Mouse (Mus musculus) granulocyte monocyte progenitor cell, adult 5-6 weeks (primary cell): Measurements from ENCODE around the gene Angptl6. TPM values are rescaled to one million over a fixed set of nuclear protein-coding genes. Genes with fewer than 3 reads are reported as not detected.
"Not testable (repeated sequence)": the region's sequence is repeated elsewhere in the genome, so short reads cannot be mapped to it uniquely, and the experiment has no call there.

Experiments
- ATAC-seq: replicated peaks from 2 replicates; pipeline ENCODE4 v1.8.0; 2016; ENCODE audit warnings: mild to moderate bottlenecking, moderate TSS enrichment, inconsistent platforms; ENCODE audit not compliant: poor library complexity, severe bottlenecking
- total RNA-seq, 2 experiments: library from RNA; stranded (forward) in 1 of 2; stranded (reverse) in 1 of 2; fragments of 200-712, 200-1000 nt in 1 of 2; fragments of >200 nt in 1 of 2; fragmentation: Nextera tagmentation in 1 of 2; gene quantifications; 2 replicates each; pipeline ENCODE4 v1.2.3; 2014 to 2017

Gene Angptl6
- total RNA-seq, 2 experiments from 2014 or later = 0.52 to 1.5 TPM

DNA sequence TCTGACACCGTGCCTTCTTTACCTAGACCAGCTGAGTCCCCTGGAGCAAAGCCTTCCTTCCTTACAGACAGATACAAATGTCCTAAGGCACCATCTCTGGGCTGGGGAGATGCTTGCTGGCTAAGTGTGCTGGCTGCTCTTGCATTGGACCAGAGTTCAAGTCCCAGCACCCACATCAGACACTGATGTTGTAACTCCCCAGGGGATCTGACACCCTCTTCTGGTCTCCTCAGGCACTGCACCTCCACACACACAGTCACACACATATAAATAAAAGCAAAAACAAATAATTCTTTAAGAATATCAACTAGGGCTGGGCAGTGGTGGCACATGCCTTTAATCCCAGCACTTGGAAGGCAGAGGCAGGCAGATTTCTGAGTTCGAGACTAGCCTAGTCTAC is 29.3 kb downstream of the Angptl6 start:
- ATAC-seq = no peak

DNA sequence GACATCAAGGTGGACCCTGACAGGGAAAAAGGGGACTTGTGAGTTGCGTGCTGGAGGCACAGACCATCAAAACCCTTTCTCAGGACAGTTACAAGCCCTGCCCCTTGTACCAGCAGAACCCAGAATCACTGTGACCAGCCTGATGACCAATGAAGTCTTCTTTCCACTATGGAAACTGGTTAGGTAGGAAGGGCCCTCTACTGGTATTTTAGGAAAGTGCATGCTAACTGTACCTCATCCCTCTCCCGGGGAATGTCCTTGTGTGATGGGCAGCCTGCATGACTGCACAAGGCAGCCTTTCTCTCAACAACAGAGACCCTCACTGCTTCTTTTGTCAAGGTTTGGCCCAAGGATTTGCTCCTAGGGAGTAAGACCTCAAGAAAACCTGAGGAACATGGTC is 36.9 kb downstream of the Angptl6 start:
- ATAC-seq = 0 out of 2 replicates have a peak, but pooled peaks have one; percentile 33

DNA sequence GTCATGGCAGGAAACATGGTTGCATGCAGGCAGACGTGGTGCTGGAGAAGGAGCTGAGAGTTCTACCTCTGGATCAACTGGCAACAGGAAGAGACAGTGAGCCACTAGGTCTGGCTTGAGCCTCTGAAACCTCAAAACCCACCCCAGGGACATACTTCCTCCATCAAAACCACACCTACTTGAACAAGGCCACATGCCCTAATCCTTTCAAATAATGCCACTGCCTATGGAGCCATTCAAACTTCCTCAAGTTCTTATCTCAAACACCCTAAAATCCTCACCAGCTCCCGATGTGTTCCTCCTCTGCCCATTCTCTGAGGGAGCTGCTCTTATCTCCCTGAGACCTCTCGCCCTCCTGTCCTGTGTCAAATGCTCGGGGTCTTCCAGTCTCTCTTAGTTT is 37.3 kb downstream of the Angptl6 start:
- peak; percentile 42; the same call in 1 of the 2 replicates for ATAC-seq

DNA sequence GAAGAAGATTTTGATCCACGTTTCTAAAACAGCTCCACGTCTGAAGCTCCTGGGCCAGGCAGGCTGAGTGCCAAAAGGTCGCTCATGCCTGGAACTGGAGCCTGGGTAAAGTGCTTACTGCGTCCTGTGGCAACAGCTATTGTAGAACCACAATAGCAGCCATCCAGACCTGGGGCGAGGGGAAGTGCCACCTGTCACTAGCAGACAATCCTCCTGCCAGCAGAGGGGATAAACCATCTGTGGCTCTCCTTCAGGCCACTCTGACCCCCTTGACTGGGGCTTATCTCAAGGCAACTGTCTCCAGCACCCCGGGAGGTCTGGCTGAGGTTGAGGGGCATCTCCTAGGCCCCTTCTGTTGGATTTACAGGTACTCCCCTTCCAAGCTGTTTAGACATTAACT is 40.6 kb downstream of the Angptl6 start:
- ATAC-seq = no peak

DNA sequence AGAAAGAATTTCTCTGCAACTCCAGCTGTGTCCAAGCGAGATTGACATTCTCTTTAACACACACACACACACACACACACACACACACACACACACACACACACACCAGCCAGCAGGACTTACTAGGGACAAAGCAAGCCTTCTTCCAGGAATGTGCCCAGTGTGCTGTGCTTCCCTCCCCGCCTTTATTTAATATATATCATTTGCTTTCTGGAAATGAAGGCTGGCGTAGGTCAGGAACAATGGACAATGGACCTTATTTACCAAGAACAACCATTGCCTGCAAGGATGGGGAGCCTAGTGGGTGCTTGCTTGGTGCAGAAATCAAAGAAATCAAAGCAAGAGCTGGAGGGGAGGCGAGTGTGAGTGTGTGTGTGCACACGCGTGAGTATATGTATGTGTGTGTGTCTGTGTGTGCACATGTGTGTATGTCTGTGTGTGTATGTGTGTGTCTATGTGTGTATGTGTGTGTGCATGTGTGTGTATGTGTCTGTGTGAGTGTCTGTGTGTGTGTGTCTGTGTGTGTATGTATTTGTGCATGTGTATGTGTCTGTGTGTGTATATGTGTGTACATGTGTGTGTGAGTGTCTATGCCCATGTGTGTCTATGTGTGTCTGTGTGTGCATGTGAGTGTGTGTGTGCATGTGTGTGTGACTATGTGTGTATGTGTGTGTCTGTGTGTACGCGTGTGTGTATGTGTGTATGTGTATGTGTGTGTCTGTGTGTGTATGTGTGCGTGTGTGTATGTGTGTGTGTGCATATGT is 42.2 kb downstream of the Angptl6 start:
- ATAC-seq = no peak

- not testable (repeated sequence) for ATAC-seq
These were observed 44.0 kb downstream of the Angptl6 start for GRCm38 (mm10) chr9:20835431-20835954.

GRCm38 (mm10) chr9:20834881-20835280 is 44.6 kb downstream of the Angptl6 start:
- no peak for ATAC-seq

- peak; percentile 87 for ATAC-seq
These were observed 48.5 kb downstream of the Angptl6 start for GRCm38 (mm10) chr9:20830901-20831643.

- no peak for ATAC-seq
These were observed 51.4 kb downstream of the Angptl6 start for GRCm38 (mm10) chr9:20828127-20828526.

GRCm38 (mm10) chr9:20825781-20826180 is 53.7 kb downstream of the Angptl6 start:
- ATAC-seq = no peak

Other genes with a start within 250 kb of the Angptl6 start
- gene Ubl5, start 236.8 kb downstream of the Angptl6 start, total RNA-seq (2014; fragmentation: Nextera tagmentation) = 459 and 544 TPM in 2 replicates
- gene Ubl5, start 236.8 kb downstream of the Angptl6 start, total RNA-seq (2017) = 101 and 107 TPM in 2 replicates
- 18.2 and 28.0 TPM in 2 replicates for gene Fbxl12, start 235.0 kb downstream of the Angptl6 start, total RNA-seq (2014; fragmentation: Nextera tagmentation)
- 3.7 and 6.3 TPM in 2 replicates for gene Fbxl12, start 235.0 kb downstream of the Angptl6 start, total RNA-seq (2017)
- gene Pin1, start 227.6 kb downstream of the Angptl6 start, total RNA-seq (2014; fragmentation: Nextera tagmentation) = 14.8 and 22.5 TPM in 2 replicates
- 16.1 and 22.4 TPM in 2 replicates for gene Pin1, start 227.6 kb downstream of the Angptl6 start, total RNA-seq (2017)
- gene Olfm2, start 133.4 kb downstream of the Angptl6 start, total RNA-seq (2014; fragmentation: Nextera tagmentation) = not detected in 2 replicates
- gene Olfm2, start 133.4 kb downstream of the Angptl6 start, total RNA-seq (2017) = 0.09 TPM in 1 of 2 replicates, not detected in the other
- 0.28 and 0.41 TPM in 2 replicates for gene Col5a3, start 64.7 kb downstream of the Angptl6 start, total RNA-seq (2014; fragmentation: Nextera tagmentation)
- gene Col5a3, start 64.7 kb downstream of the Angptl6 start, total RNA-seq (2017) = 0.60 and 0.62 TPM in 2 replicates
- gene Rdh8, start 61.2 kb downstream of the Angptl6 start, total RNA-seq (2014; fragmentation: Nextera tagmentation) = not detected in 2 replicates
- gene Rdh8, start 61.2 kb downstream of the Angptl6 start, total RNA-seq (2017) = not detected in 2 replicates
- 13.8 and 44.1 TPM in 2 replicates for gene A230050P20Rik, start 11.1 kb downstream of the Angptl6 start, total RNA-seq (2014; fragmentation: Nextera tagmentation)
- 14.4 and 16.1 TPM in 2 replicates for gene A230050P20Rik, start 11.1 kb downstream of the Angptl6 start, total RNA-seq (2017)
- 88.0 and 115 TPM in 2 replicates for gene Ppan, start 8.4 kb upstream of the Angptl6 start, total RNA-seq (2014; fragmentation: Nextera tagmentation)
- 172 and 173 TPM in 2 replicates for gene Ppan, start 8.4 kb upstream of the Angptl6 start, total RNA-seq (2017)
- gene Eif3g, start 18.9 kb upstream of the Angptl6 start, total RNA-seq (2014; fragmentation: Nextera tagmentation) = 224 and 262 TPM in 2 replicates
- 187 and 207 TPM in 2 replicates for gene Eif3g, start 18.9 kb upstream of the Angptl6 start, total RNA-seq (2017)
- gene Dnmt1, start 80.2 kb upstream of the Angptl6 start, total RNA-seq (2014; fragmentation: Nextera tagmentation) = 172 and 204 TPM in 2 replicates
- 244 and 247 TPM in 2 replicates for gene Dnmt1, start 80.2 kb upstream of the Angptl6 start, total RNA-seq (2017)
- gene S1pr2, start 97.1 kb upstream of the Angptl6 start, total RNA-seq (2014; fragmentation: Nextera tagmentation) = 3.7 and 11.0 TPM in 2 replicates
- gene S1pr2, start 97.1 kb upstream of the Angptl6 start, total RNA-seq (2017) = 3.2 and 3.4 TPM in 2 replicates
- gene Mrpl4, start 123.0 kb upstream of the Angptl6 start, total RNA-seq (2014; fragmentation: Nextera tagmentation) = 44.8 and 73.4 TPM in 2 replicates
- gene Mrpl4, start 123.0 kb upstream of the Angptl6 start, total RNA-seq (2017) = 44.5 and 46.0 TPM in 2 replicates
- gene Icam1, start 136.3 kb upstream of the Angptl6 start, total RNA-seq (2014; fragmentation: Nextera tagmentation) = 11.6 and 14.7 TPM in 2 replicates
- gene Icam1, start 136.3 kb upstream of the Angptl6 start, total RNA-seq (2017) = 5.9 and 8.0 TPM in 2 replicates
- 2.1 and 2.3 TPM in 2 replicates for gene Icam4, start 149.6 kb upstream of the Angptl6 start, total RNA-seq (2014; fragmentation: Nextera tagmentation)
- 0.31 and 1.2 TPM in 2 replicates for gene Icam4, start 149.6 kb upstream of the Angptl6 start, total RNA-seq (2017)
- 0.36 TPM in 1 of 2 replicates, not detected in the other for gene Icam5, start 152.3 kb upstream of the Angptl6 start, total RNA-seq (2014; fragmentation: Nextera tagmentation)
- gene Icam5, start 152.3 kb upstream of the Angptl6 start, total RNA-seq (2017) = 0.04 TPM in 1 of 2 replicates, not detected in the other
- 6.2 TPM in 1 of 2 replicates, not detected in the other for gene Zglp1, start 187.4 kb upstream of the Angptl6 start, total RNA-seq (2014; fragmentation: Nextera tagmentation)
- not detected in 2 replicates for gene Zglp1, start 187.4 kb upstream of the Angptl6 start, total RNA-seq (2017)
- not detected in 2 replicates for gene Gm49373, start 193.4 kb upstream of the Angptl6 start, total RNA-seq (2014; fragmentation: Nextera tagmentation)
- 0.60 TPM in 1 of 2 replicates, not detected in the other for gene Gm49373, start 193.4 kb upstream of the Angptl6 start, total RNA-seq (2017)
- gene Fdx1l, start 193.9 kb upstream of the Angptl6 start, total RNA-seq (2014; fragmentation: Nextera tagmentation) = 23.5 and 39.7 TPM in 2 replicates
- gene Fdx1l, start 193.9 kb upstream of the Angptl6 start, total RNA-seq (2017) = 56.5 and 59.4 TPM in 2 replicates
- 61.0 and 67.3 TPM in 2 replicates for gene Gm38431, start 212.3 kb upstream of the Angptl6 start, total RNA-seq (2014; fragmentation: Nextera tagmentation)
- gene Gm38431, start 212.3 kb upstream of the Angptl6 start, total RNA-seq (2017) = 5.5 and 7.5 TPM in 2 replicates
- gene Raver1, start 212.3 kb upstream of the Angptl6 start, total RNA-seq (2014; fragmentation: Nextera tagmentation) = 59.8 and 74.1 TPM in 2 replicates
- 19.6 and 22.9 TPM in 2 replicates for gene Raver1, start 212.3 kb upstream of the Angptl6 start, total RNA-seq (2017)